Mouse (Mus musculus): ENCODE data around the gene Phb.

- TF ChIP-seq CTCF (IDR thresholded peaks at IDR 0.05; ENCODE audit: extremely low read depth, insufficient read depth, insufficient read length, insufficient replicate concordance) (no peak), POLR2A (IDR thresholded peaks at IDR 0.05; ENCODE audit: low read depth, low read length) (no peak)
Observed at GRCm38 (mm10) chr11:95642534-95643280, 24.1 kb upstream of the Phb start.
